Mouse (Mus musculus) colon, adult 2 months (tissue): ENCODE results near the gene 9030624G23Rik. TPM values are rescaled to one million over a fixed set of nuclear protein-coding genes. Genes with fewer than 3 reads are reported as not detected.

ENCODE experiments used
- polyA plus RNA-seq: library from polyadenylated mRNA; depleted of rRNA; stranded (reverse); fragments of >200 nt; gene quantifications from 2 replicates; pipeline ENCODE4 v1.2.3, GENCODE M21; 2012; rRNA removed

Gene 9030624G23Rik
- 0.90 and 1.2 TPM in 2 replicates for polyA plus RNA-seq

DNA sequence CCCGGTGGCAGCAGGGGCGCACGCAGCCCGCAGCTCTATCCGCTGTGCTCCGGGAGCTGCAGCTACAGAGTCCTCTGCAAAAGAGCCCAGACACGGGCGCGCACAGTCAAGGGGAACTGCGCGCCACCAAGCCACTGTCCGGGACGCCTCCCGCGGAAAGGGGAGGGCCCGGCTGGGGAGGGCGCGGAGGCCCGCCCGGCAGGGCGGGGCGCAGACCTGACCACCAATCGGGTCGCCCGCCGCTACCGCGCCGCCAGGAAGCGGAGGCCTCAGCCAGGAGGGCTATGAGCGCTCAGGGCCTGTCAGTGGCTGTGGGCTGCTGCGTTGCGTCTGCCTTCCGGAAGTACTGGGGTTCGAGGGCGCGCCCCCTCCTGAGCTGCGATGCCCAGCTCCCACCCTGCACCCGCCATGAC is at the start of gene 9030624G23Rik:
Gene 9030624G23Rik, minus strand, starts transcription at position 139 of the 413 bp plus-strand sequence.

